32 mouse cellular contexts compared by ENCODE assay signal in the genomic region with DNA sequence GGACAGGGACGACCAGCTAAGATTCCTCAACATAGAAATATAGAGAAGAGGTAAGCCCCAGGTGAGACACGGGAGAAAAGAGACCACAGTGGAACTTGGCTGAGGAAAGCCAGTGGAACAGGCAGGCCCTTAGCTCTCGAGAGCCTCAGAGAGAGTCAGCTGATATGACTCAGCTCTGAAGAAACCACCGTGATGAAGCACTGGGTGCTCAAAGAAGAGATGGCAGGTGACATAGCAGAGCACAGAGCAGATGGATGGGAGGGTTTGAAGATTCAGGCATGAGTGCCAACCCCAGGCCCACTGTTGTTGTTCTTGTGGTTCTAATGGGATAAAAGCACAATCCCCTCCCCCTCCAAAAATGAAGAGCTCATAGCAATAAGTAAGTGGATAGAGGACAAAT.
"Had no signal": no experiment of that assay in that cellular context is flagged by ENCODE, and none has a peak within 500 bp of the region (broad histone marks: within the 10 kb centered on the region; RNA-seq: fewer than 3 reads in every experiment).

No protein-coding gene starts in this region.

- H3K9me3 ChIP-seq: heart, embryonic 10.5 days; heart, embryonic 12.5 days; heart, embryonic 13.5 days; heart, embryonic 15.5 days; hindbrain, embryonic 10.5 days; hindbrain, embryonic 12.5 days; hindbrain, embryonic 13.5 days; hindbrain, embryonic 15.5 days; intestine, embryonic 15.5 days; kidney, embryonic 15.5 days had no signal

- H3K9ac ChIP-seq: heart, embryonic 12.5 days; heart, embryonic 13.5 days; heart, embryonic 15.5 days; hindbrain, embryonic 12.5 days; hindbrain, embryonic 13.5 days; hindbrain, embryonic 14.5 days; hindbrain, embryonic 15.5 days; intestine, embryonic 15.5 days; kidney, embryonic 15.5 days had no signal

- H3K27ac ChIP-seq: heart, embryonic 10.5 days; heart, embryonic 13.5 days; heart, embryonic 15.5 days; hindbrain, embryonic 10.5 days; hindbrain, embryonic 12.5 days; hindbrain, embryonic 13.5 days; hindbrain, embryonic 14.5 days; hindbrain, embryonic 15.5 days; hindbrain, postnatal 0 days; intestine, embryonic 15.5 days; kidney, embryonic 15.5 days; kidney, postnatal 0 days; layer of hippocampus, adult 2 months; left cerebral cortex, adult 2 months had no signal

- H3K27me3 ChIP-seq: heart, embryonic 12.5 days; heart, embryonic 13.5 days; heart, embryonic 15.5 days; hindbrain, embryonic 12.5 days; hindbrain, embryonic 13.5 days; hindbrain, embryonic 15.5 days; intestine, embryonic 15.5 days; kidney, embryonic 15.5 days had no signal

- H3K4me2 ChIP-seq: heart, embryonic 11.5 days; heart, embryonic 12.5 days; heart, embryonic 13.5 days; heart, embryonic 15.5 days; hindbrain, embryonic 12.5 days; hindbrain, embryonic 13.5 days; hindbrain, embryonic 14.5 days; hindbrain, embryonic 15.5 days; intestine, embryonic 15.5 days; kidney, embryonic 15.5 days had no signal

- H3K4me3 ChIP-seq: heart, embryonic 10.5 days; heart, embryonic 12.5 days; heart, embryonic 13.5 days; heart, embryonic 15.5 days; hindbrain, embryonic 10.5 days; hindbrain, embryonic 12.5 days; hindbrain, embryonic 13.5 days; hindbrain, embryonic 15.5 days; intestine, embryonic 15.5 days; kidney, embryonic 15.5 days; layer of hippocampus, adult 2 months; left cerebral cortex, adult 2 months had no signal

- H3K36me3 ChIP-seq: heart, embryonic 10.5 days; heart, embryonic 12.5 days; heart, embryonic 13.5 days; heart, embryonic 15.5 days; hindbrain, embryonic 10.5 days; hindbrain, embryonic 12.5 days; hindbrain, embryonic 13.5 days; hindbrain, embryonic 15.5 days; intestine, embryonic 15.5 days; kidney, embryonic 15.5 days had no signal

- DNase-seq: heart, postnatal 10 days; heart, postnatal 14 days; heart, postnatal 36 days; heart, postnatal 4 days; kidney, adult 11 months; kidney, adult 18-20 months; kidney, adult 2 months; kidney, adult 8-10 months; kidney, adult 9 months; kidney, postnatal 10 days; kidney, postnatal 14 days; kidney, postnatal 25 days; kidney, postnatal 36 days; kidney, postnatal 4 days; layer of hippocampus, adult 9-11 months; layer of hippocampus, postnatal 36 days had no signal

- H3K4me1 ChIP-seq: heart, embryonic 10.5 days; heart, embryonic 12.5 days; heart, embryonic 13.5 days; heart, embryonic 15.5 days; hindbrain, embryonic 10.5 days; hindbrain, embryonic 12.5 days; hindbrain, embryonic 13.5 days; hindbrain, embryonic 15.5 days; intestine, embryonic 15.5 days; kidney, embryonic 15.5 days had no signal
